Mouse (Mus musculus) cerebellum, adult 9-11 months (tissue): ENCODE results near the gene Hoxc12.

Experiments used
- DNase-seq: peaks from one replicate; pipeline ENCODE4 v3.0.0; 2022

Gene Hoxc12

GRCm38 (mm10) chr15:102936279-102936972, at the start of gene Hoxc12:
Gene Hoxc12, plus strand, starts transcription at chr15:102936757.
- DNase-seq, result no peak

- DNase-seq, result no peak
Observed at GRCm38 (mm10) chr15:102895115-102895514, 41.4 kb upstream of the Hoxc12 start.

- no peak for DNase-seq
Observed at GRCm38 (mm10) chr15:102904946-102905345, 31.6 kb upstream of the Hoxc12 start.

GRCm38 (mm10) chr15:102909536-102909935, 27.0 kb upstream of the Hoxc12 start:
- no peak for DNase-seq

- DNase-seq, result no peak
Observed at GRCm38 (mm10) chr15:102910038-102910437, 26.5 kb upstream of the Hoxc12 start.

- DNase-seq, result no peak
Observed at GRCm38 (mm10) chr15:102910496-102911095, 26.0 kb upstream of the Hoxc12 start.

GRCm38 (mm10) chr15:102913038-102913585, 23.4 kb upstream of the Hoxc12 start:
- DNase-seq, result no peak

- DNase-seq, result no peak
Observed at GRCm38 (mm10) chr15:102917972-102918572, 18.5 kb upstream of the Hoxc12 start.

GRCm38 (mm10) chr15:102918611-102919265, 17.8 kb upstream of the Hoxc12 start:
- DNase-seq, result no peak

GRCm38 (mm10) chr15:102919336-102920180, 17.0 kb upstream of the Hoxc12 start:
- no peak for DNase-seq

- DNase-seq, result no peak
Observed at GRCm38 (mm10) chr15:102920619-102921018, 15.9 kb upstream of the Hoxc12 start.

- DNase-seq, result no peak
Observed at GRCm38 (mm10) chr15:102921053-102922011, 15.2 kb upstream of the Hoxc12 start, which contains the start of gene Hoxc13. Gene Hoxc13, plus strand, starts transcription at chr15:102921103.

- no peak for DNase-seq
Observed at GRCm38 (mm10) chr15:102922012-102922362, 14.6 kb upstream of the Hoxc12 start.

- no peak for DNase-seq
Observed at GRCm38 (mm10) chr15:102922636-102923500, 13.7 kb upstream of the Hoxc12 start.

- DNase-seq, result no peak
Observed at GRCm38 (mm10) chr15:102927032-102927645, 9.4 kb upstream of the Hoxc12 start.

GRCm38 (mm10) chr15:102931706-102932358, 4.7 kb upstream of the Hoxc12 start:
- no peak for DNase-seq

GRCm38 (mm10) chr15:102934438-102934837, 2.1 kb upstream of the Hoxc12 start:
- no peak for DNase-seq

GRCm38 (mm10) chr15:102934897-102935296, 1.7 kb upstream of the Hoxc12 start:
- no peak for DNase-seq

- DNase-seq, result no peak
Observed at GRCm38 (mm10) chr15:102937036-102937666, 594 bp downstream of the Hoxc12 start.
